Mouse (Mus musculus) effector memory CD4-positive, alpha-beta T cell, adult 5 months (primary cell): ENCODE results near the gene Hsbp1. TPM values are rescaled to one million over a fixed set of nuclear protein-coding genes. Genes with fewer than 3 reads are reported as not detected.

Experiments used
- polyA plus RNA-seq: library from polyadenylated mRNA; unstranded; fragments of 100-300 nt; shearing (Covaris generic); gene quantifications from one replicate; pipeline ENCODE4 v1.2.1, GENCODE M21; 2017

The Hsbp1 gene
- 89.0 TPM for polyA plus RNA-seq

GRCm38 (mm10) chr8:119344190-119344856 lies at the start of gene Hsbp1:
TSS of gene Hsbp1 (plus strand) at chr8:119344488.

GRCm38 (mm10) chr8:119394524-119395026 lies 50.3 kb downstream of the Hsbp1 start, which contains the start of gene Mlycd:
TSS of gene Mlycd (plus strand) at chr8:119394878.

Other genes with a start within 250 kb of the Hsbp1 start
- 13.0 TPM for gene Mlycd, start 50.4 kb downstream of the Hsbp1 start, polyA plus RNA-seq
- gene Osgin1, start 89.6 kb downstream of the Hsbp1 start, polyA plus RNA-seq: 10.5 TPM
- not detected for gene Necab2, start 102.2 kb downstream of the Hsbp1 start, polyA plus RNA-seq
- gene Slc38a8, start 157.2 kb downstream of the Hsbp1 start, polyA plus RNA-seq: 0.31 TPM
- 76.4 TPM for gene Mbtps1, start 214.2 kb downstream of the Hsbp1 start, polyA plus RNA-seq
- 71.7 TPM for gene Hsdl1, start 230.7 kb downstream of the Hsbp1 start, polyA plus RNA-seq
- not detected for gene Dnaaf1, start 230.7 kb downstream of the Hsbp1 start, polyA plus RNA-seq